Mouse (Mus musculus) right cerebral cortex, adult 18-20 months (tissue): ENCODE measurements at regions not wholly inside any gene's neighbourhood (a gene's known extent, or its start where the extent isn't known, plus 50 kb on each side); places are given as distances from the start of the nearest gene placed in this dataset.
A peak's percentile ranks its signal among the peaks of the same experiment; 100 is the strongest.

ENCODE experiments used
- DNase-seq: peaks from one replicate; pipeline ENCODE4 v3.0.0; 2022; ENCODE audit warnings: mixed read lengths

DNA sequence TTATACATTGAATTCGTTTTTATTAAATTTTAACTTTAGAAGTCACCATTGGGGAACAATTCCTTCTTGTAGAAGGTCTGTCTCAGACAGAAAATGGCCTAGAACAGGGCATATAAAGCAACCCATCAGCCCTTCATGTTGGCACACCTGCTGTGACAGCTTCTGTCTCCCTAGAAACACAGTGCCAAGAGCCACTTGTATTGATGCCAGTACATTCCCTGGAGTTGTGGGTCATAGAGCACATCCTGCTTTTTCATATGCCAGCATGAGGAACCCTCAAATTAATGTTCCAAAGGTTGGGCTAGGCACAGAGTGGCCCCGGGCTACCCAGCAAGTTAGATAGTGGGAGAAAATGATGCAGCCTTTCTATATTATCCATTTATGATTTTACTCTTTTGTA is 496.0 kb upstream of the Slc10a2 start:
- no peak for DNase-seq

DNA sequence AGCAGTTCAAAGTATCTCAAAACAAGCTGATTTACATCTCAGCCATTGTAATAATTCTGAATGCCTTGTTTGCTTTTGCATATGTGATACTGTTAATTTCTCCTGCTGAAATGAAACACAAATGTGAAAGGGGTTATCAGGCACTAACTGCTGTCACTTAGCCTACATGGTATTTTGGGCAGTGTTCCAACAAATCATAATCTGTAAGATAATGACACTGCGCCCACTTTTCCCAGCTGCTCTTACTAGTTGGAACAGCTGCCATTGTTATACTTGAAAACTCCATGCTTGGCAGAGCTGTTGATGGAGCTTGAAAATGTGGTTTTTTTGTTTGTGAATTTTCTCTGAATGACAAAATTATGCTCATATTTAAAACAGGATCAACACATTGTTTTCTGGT is 486.4 kb upstream of the Slc10a2 start:
- peak; percentile 3 for DNase-seq
